27 mouse cellular contexts compared by ENCODE assay signal in the genomic region with DNA sequence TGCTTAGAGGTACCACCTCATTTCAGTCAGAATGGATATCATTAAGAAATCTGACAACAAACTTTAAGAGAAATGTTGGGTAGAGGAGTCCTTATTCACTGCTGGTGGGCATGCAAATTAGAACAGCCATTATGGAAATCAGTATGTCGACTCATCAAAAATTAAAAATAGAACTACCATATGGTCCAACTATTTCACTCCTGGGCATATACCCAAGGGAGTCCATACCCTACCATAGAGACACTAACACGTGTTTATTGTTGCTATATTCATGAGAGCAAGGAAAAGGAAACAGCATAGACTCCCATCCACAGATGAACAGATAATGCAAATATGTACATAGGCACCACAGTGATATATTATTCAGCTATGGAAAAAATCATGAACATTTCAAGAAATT.
"Had no signal": no experiment of that assay in that cellular context is flagged by ENCODE, and none has a peak within 500 bp of the region (broad histone marks: within the 10 kb centered on the region; RNA-seq: fewer than 3 reads in every experiment).

No protein-coding gene starts in this region.

- H3K4me2 ChIP-seq: heart, embryonic 12.5 days; hindbrain, embryonic 12.5 days; hindbrain, embryonic 14.5 days; intestine, embryonic 15.5 days; limb, embryonic 12.5 days; liver, embryonic 11.5 days; liver, embryonic 13.5 days; liver, embryonic 15.5 days had no signal

- H3K9me3 ChIP-seq: heart, embryonic 10.5 days; heart, embryonic 12.5 days; hindbrain, embryonic 10.5 days; hindbrain, embryonic 12.5 days; intestine, embryonic 15.5 days; limb, embryonic 10.5 days; limb, embryonic 12.5 days; liver, embryonic 13.5 days; liver, embryonic 15.5 days had no signal

- DNase-seq: gastrocnemius, postnatal 10 days; gastrocnemius, postnatal 25 days; heart, adult 18-20 months; heart, postnatal 10 days; heart, postnatal 4 days; kidney, adult 18-20 months; kidney, adult 8-10 months; kidney, postnatal 10 days; kidney, postnatal 25 days; kidney, postnatal 4 days; liver; liver, embryonic 13.5 days; liver, postnatal 0 days had no signal

- H3K27me3 ChIP-seq: heart, embryonic 12.5 days; hindbrain, embryonic 12.5 days; intestine, embryonic 15.5 days; limb, embryonic 12.5 days; liver, embryonic 13.5 days; liver, embryonic 15.5 days had no signal

- ATAC-seq: hindbrain, embryonic 16.5 days; inflammation-experienced regulatory T-cells, adult 6 months; intestine, embryonic 15.5 days; intestine, postnatal 0 days; liver, postnatal 0 days had no signal

- H3K36me3 ChIP-seq: heart, embryonic 10.5 days; heart, embryonic 12.5 days; hindbrain, embryonic 10.5 days; hindbrain, embryonic 12.5 days; intestine, embryonic 15.5 days; limb, embryonic 10.5 days; limb, embryonic 12.5 days; liver, embryonic 13.5 days; liver, embryonic 15.5 days had no signal

- H3K4me3 ChIP-seq: heart, embryonic 10.5 days; heart, embryonic 12.5 days; hindbrain, embryonic 10.5 days; hindbrain, embryonic 12.5 days; intestine, embryonic 15.5 days; layer of hippocampus, adult 2 months; limb, embryonic 10.5 days; limb, embryonic 12.5 days; liver, embryonic 13.5 days; liver, embryonic 15.5 days had no signal

- H3K27ac ChIP-seq: heart, embryonic 10.5 days; hindbrain, embryonic 10.5 days; hindbrain, embryonic 12.5 days; hindbrain, embryonic 14.5 days; intestine, embryonic 15.5 days; limb, embryonic 10.5 days; limb, embryonic 12.5 days; liver, embryonic 13.5 days; liver, embryonic 15.5 days had no signal

- H3K4me1 ChIP-seq: heart, embryonic 10.5 days; heart, embryonic 12.5 days; hindbrain, embryonic 10.5 days; hindbrain, embryonic 12.5 days; intestine, embryonic 15.5 days; limb, embryonic 10.5 days; limb, embryonic 12.5 days; liver, embryonic 13.5 days; liver, embryonic 15.5 days had no signal

- H3K9ac ChIP-seq: heart, embryonic 12.5 days; hindbrain, embryonic 12.5 days; hindbrain, embryonic 14.5 days; intestine, embryonic 15.5 days; limb, embryonic 12.5 days; liver, embryonic 13.5 days; liver, embryonic 15.5 days; liver, postnatal 0 days had no signal
